Mouse (Mus musculus) left cerebral cortex, adult 8-10 months (tissue): ENCODE measurements around the gene Rpn1. TPM values are rescaled to one million over a fixed set of nuclear protein-coding genes. Genes with fewer than 3 reads are reported as not detected.

Source experiments
- microRNA-seq, 2 experiments: library from miRNA; unstranded; fragments of <30 nt; microRNA quantifications; one replicate each; pipeline ENCODE4 v1.2.0; 2022
- total RNA-seq, 4 experiments: library from RNA; stranded (reverse); gene quantifications; 2 replicates each; pipeline ENCODE4 v1.2.4; 2022

Gene Rpn1
- total RNA-seq, 4 experiments from 2014 or later = 166 to 188 (median 171) TPM

Small RNA genes lying within 50 kb of the gene (microRNA-seq; reads per million reads assigned to microRNA genes)
- 0 reads per million in 2 experiments for gene Mir6376

Other genes starting within 250 kb of the Rpn1 start
- 1 to 10 TPM; 2.2 to 5.0 (median 2.8) TPM for gene Gm45140, start 248.7 kb upstream of the Rpn1 start, total RNA-seq
- gene Isy1, start 245.7 kb upstream of the Rpn1 start, total RNA-seq = 10 to 100 TPM; 27.5 to 30.6 (median 28.5) TPM
- gene Cnbp, start 233.4 kb upstream of the Rpn1 start, total RNA-seq = 100 to 1,000 TPM; 280 to 313 (median 302) TPM
- gene Copg1, start 196.7 kb upstream of the Rpn1 start, total RNA-seq = 100 to 1,000 TPM; 245 to 257 (median 245) TPM
- gene Hmces, start 170.5 kb upstream of the Rpn1 start, total RNA-seq = 10 to 100 TPM; 24.7 to 27.7 (median 25.0) TPM
- 10 to 100 TPM; 45.4 to 53.5 (median 49.3) TPM for gene H1fx, start 102.8 kb upstream of the Rpn1 start, total RNA-seq
- 100 to 1,000 TPM; 323 to 394 (median 346) TPM for gene Rab7, start 39.2 kb upstream of the Rpn1 start, total RNA-seq
- gene Gata2, start 109.4 kb downstream of the Rpn1 start, total RNA-seq = 1 to 10 TPM; 4.4 to 6.8 (median 6.2) TPM
- not detected for gene Dnajb8, start 137.8 kb downstream of the Rpn1 start, total RNA-seq